Mouse (Mus musculus) right cerebral cortex, postnatal 25 days (tissue): ENCODE measurements around the gene Sphk2.

Experiments
- DNase-seq: peaks from one replicate; pipeline ENCODE4 v3.0.0; 2022

Gene Sphk2

DNA sequence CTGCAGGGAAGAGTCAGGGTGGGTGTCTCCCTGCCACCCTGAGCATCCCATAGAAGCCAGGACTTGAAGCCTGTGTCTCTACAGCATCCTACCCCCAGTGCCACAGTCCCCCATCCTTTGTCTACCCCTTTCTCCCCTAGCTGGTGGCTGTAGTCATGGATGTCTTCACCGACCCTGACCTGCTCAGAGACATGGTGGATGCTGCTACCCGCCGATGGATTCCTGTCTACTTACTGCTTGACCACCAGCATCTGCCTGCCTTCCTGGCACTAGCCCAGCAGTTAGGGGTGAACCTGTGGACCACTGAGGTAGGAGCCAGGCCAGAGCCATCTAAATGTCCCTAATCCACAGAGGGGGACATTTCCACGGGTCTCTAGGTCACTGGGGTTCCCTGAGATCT is 5.5 kb upstream of the Sphk2 start:
- no peak for DNase-seq

DNA sequence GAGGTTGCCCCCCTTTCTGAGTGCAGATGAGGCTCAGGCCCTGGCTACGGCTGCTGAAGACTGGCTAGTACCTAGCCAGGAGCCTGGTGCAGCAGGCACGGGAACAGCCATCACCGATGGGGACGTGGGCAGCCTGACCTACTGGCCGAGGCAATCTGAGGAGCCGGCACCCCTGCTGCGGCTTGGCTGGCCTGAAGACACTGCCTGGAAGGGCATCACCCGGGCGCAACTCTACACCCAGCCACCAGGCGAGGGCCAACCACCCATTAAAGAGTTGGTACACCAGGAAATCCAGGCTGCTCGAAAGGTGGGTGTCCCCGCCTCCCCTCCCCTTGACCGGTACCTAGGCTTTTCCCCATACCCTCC is 4.5 kb upstream of the Sphk2 start:
- no peak for DNase-seq

DNA sequence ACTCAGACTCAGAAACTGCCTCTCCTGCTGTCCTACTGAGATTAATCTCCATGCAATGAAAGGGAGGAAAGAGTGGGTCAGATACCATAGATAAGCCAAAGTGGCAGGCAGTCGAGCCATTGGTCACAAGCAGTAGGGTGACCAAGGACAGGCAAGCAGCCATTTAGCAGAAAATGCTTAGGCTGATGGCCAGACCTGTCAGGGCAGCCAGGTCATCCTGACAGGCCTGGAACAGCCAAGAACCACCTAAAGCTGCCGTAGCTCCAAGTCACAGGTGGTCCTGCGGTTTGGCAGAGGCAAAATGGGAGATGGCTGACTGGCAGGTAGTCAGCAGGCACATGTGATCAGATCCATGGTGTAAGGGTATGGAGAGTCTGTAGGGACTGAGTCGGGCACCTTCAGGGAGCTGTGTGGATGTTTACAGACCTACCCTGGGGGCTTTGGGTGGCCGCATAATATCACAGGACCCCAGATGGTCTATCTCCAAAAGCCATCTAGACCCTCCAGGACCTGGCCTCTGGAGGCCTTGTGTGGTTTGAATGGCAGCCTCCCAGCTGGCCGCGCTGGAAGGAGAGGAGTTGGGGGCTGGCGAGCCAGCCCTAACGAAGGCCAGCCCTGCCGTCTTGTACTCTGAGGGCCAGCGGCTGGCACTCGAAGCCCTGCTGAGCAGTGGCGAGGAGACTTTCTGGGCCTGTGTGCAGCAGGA is 4.0 kb upstream of the Sphk2 start:
- no peak for DNase-seq

DNA sequence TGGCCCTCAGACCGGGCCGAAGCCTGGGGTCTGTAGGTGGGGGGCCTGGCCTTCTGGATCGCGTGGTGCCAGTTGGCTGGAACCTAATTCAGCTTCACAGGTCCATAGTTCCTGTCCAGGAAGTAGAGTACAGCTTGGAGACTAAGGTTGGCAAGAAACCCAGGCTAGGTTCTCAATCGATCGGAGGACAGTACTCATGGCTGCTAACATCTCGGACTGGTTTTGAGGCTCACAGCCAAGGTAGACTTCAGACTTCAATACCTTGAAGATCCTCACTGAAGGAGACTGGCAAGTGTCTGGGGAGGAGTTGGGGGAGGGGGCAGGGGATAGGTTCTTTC is 3.4 kb upstream of the Sphk2 start:
- DNase-seq, result no peak

DNA sequence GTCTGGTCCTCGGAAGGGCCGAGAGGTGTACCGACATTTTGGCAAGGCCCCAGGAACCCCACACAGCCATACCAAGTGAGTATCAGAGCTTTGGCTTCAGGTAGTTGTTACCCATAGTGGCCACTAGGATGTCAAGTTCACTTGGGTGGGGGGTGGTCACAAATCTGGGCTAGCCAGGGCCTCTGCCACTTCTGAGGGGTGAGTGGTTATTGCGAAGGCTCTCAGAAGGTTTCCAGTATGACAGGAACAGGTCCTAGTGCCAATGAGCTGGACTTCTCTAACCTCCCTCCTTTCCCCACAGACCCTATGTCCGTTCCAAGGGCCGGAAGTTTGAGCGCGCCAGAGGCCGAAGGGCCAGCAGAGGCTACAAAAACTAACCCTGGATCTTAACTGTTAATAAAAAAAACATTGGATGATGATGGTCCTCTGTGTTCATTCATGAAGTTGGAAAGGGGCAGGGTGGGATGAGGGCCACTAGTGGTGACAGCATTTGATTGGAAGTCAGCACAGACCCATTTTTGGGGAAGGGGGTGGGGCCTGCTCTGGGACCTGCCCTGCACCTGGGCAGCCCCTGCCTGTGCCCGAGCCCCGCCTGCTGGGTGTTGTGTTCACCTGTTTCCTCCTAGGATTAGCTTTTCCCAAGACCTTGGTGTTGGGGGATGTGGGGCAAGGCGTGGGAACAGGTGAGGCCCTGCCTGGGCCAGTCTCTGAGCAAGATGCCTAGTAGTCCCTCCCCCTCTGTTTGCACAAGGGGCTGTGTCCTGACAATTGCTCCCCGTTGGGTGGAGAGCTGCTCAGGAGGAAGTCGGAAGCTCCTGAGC is 2.8 kb upstream of the Sphk2 start, which contains the start of gene Fam83e:
Gene Fam83e (plus strand): TSS at position 800 of the 821 bp plus-strand sequence.
- no peak for DNase-seq

DNA sequence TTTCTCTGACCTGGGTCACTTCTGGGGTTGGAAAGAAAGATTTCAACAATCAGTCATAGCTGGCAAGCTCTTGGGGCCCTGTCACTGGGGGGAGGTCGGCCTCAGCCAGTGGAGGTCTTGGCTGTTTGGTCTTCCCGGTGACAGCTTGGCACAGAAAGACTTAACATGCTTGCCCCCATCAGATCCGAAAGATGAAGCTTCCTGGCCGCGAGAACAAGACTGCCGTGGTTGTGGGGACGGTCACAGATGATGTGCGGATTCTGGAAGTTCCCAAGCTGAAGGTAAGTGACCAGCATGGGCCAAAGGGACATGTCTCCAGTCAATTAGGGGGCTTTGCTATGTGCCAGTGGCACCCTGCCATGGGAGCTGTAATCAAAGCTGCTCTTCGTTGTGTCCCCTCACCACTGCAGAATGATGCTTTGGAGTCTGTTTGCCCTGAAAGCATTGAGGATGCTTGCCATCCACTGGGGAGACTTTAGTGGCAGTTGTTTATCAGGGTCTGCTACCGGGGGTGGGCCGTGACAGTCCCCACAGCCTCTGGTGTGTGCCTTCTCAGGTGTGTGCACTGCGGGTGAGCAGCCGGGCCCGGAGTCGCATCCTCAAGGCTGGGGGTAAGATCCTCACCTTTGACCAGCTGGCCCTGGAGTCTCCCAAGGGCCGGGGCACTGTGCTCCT is 2.1 kb upstream of the Sphk2 start:
- DNase-seq, result no peak

DNA sequence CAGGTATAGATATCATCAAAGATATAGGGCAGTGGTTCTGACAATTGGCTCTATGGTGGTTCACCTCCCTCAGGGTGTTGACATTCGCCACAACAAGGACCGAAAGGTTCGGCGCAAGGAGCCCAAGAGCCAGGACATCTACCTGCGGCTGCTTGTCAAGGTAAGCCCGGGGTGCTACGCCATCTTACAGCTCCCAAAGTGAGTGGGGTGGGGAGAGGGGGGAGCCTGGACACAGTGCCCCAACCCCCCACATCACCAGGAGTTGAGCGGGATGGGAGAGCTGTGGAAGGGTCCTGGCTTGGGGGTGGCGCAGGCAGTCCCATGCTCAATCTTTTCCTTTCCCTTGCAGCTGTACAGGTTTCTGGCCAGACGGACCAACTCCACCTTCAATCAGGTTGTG is 1.4 kb upstream of the Sphk2 start:
- DNase-seq, result no peak

DNA sequence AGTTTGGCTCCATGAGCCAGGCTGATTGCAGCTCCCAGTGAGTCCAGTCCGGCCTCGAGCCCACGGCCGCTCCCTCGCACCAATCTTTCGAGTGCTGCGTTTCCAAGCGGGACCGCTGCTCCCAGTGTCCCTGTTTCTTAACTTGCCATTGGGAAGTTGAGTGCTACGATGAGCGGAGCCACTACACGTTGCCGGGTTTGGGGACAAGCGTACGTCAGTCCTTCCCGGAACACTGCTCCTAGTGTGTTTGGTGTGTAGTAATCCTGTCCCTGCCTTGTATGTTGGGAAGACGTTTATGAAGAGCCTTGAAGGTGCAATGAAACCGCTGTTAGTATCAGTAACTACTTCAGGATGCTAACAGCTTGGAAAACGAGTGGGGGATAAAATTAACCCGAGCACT is 529 bp upstream of the Sphk2 start:
- DNase-seq, result no peak

DNA sequence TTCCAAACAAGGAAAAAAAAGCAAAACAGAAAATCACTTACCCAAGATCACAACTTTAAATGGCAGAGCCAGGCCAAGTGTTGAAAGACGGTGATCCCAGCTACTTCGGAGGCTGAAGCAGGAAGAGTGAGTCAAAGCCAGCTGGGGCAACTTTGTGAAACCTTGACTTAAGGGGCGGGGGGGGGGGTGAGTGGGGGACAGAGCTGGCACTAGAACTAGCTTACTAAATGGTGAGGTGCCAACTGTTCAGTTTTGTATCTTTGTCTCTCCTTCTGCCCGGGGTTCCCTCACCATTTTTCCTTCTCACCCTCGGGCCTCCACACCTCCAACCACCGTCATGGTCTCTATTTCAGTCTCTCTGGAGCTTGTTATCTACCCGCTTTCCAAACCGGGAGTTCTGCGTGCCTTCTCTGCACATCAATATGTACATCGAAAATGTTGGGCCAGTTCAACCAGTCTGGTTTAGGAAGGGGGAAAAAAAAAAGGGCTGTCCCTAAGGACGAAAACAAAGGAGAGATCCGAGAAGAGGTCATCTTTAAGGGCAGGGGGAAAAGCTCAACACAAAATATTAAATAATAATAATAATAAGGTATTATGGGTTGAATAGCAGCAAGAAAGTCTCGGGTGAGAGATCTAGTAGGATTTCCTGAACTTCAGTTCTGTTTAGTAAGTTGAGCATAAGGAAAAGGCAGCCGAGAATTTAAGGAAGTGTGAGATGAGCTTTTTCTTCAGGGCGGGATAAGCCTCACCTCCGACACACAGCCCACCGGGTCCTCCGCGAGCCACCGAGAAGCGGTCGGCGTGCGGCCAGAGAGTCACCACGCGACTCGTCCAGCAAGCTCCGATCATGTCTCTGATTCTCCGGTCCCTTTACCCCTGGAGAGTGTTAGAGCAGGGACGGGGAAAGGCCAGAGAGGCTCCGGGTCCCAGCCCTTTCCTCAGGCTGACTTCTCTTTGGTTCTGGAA is 567 bp downstream of the Sphk2 start:
- no peak for DNase-seq

DNA sequence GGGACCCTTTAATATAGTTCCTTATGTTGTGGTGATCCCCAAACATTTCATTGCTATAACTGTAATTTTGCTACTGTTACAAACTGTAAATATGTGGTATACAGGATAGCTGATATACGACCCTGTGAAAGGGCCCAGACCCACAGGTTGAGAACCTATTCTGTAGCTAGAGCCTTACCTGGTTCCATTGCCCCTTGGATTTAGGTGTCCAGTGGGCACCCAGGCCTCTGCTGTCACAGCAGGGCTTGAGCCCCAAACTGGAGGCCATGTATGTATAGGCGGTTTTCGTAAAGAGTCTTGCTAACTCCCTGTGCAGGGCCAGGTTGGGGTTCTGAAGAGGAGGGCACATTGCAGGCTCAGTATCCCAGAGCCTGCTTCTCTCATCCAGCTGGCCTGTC is 1.3 kb downstream of the Sphk2 start:
- DNase-seq, result no peak

DNA sequence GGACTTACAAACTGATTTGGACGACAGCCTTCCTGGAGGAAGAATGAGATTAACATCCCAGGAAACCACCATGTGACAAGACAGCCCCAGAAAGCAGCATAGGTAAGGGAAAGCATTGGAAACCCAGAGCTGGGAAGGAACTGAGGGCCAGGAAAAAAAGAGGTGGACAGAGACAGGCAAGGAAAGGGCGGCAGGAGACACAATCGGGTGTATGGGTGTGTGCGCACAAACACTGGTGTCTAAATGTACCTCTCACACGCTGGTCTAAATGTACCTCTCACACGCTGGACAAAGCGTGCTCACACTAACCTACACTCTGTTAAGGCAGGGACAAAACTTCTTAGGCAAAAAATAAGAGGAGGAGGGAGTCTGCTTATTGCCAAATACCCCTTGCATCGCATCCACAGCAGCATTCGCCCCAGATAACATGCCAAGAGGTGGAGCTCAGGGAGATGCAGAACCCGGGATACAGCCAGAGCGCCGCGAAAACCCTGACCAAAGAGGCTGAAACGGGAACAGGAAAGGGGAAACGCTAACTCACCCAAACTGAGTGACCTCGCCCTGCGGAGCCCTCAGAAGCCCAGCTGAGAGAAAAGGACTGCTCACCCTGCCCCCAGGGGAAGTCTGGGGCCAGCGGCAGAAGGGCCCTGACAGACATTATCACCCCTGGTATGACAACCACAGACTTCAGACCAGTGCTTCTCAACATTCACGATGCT is 1.9 kb downstream of the Sphk2 start:
- DNase-seq, result no peak

DNA sequence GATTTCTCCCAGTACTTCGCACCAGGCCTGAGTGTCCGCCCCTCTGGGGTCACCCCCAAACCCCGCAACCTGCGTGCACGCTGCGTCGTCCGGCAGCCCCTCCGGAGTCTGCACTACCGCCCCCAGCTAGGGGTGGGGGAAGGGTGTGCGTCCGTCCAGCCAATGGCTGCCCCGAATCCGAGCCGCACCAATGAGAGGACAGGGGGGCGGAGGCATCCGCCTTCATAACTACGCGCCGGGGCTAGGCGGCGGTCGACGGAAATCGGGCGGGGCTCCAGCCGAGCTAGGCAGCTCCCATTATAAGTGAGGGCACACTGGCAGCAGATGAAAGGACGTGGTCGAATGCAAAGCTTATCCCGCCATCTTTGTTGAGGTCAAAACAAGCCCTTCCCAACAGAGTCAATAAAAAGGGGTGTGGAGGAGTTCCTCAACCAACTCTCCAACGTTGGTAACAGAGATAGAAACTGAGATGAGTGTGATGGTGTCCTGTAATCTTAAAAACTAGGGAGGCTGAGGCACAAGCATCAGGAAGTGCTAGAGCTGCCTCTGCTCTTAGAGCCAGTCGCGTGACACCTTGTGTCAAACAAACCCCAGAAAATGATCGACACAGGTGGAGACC is 2.6 kb downstream of the Sphk2 start, which contains the start of gene Rpl18:
Gene Rpl18 (plus strand): TSS at position 368 of the 619 bp plus-strand sequence.
- DNase-seq, result peak; percentile 99

DNA sequence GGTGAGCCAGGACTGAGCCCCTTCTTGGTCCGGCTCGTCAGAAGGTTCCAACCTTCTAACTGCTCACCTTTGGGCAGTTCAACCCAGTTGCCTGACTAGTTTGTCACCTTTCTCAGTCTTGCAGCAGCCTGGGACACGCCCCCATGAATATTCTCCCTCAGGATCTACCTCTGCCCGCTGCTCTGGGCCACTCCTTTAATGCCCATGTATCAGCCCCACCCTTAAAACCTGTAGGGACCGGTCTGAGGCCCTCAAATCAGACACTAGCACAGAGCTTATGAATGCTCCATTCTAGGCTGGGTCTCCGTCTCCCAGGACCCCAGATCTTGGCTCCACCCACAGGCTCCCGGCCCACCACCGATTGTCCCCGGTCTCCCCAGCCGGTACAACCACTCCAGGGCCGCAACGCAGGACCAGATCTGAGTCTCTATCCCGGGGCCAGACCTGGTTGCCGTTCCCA is 3.1 kb downstream of the Sphk2 start:
- no peak for DNase-seq

DNA sequence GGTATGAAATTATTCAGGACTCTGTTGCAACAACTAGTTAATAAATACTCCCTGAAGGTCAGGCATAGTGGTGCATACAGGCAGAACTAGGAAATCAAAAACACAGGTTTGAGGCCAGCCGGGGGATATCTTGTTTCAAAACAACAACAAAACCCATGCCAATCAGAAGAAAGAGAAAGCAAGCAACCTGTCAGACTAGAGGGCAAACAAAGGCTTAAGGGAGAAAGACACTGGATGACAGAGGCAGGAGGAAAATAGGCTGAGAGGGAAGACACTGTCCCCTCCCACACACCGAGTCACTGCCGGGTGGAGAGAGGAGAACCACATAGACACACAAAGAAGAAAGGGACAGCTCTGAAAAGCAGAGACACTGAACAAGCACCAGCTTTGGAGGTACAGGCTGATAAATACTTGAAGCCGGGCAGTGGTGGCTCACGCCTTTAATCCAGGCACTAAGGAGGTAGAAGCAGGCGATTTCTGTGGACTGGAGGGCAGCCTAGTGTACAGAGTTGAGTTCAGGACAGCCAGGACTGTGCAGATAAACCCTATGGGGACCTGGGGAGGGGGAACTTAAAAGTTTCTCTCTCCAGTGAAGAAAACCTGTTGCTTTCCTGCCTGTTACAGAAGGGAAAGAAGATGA is 3.8 kb downstream of the Sphk2 start:
- DNase-seq, result no peak

DNA sequence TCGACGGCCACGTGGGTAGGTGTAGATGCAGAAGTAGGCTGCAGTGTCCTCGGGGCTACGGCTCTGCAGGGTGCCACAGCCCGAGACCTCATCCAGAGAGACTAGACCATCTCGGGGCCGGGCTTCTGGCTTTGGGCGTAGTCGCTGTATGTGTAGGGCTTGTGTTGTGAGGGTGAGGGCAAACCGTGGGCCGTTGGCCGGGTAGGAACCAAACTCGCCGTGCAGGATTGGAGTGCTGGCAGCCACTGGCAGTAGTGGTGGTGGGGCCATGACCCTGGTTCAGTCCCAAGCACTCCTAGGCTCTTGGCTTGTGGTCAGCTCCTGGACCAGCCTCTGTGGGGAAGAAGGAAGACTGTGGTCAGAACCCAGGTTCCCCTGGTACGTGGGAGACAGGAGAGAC is 4.4 kb downstream of the Sphk2 start:
- DNase-seq, result no peak

DNA sequence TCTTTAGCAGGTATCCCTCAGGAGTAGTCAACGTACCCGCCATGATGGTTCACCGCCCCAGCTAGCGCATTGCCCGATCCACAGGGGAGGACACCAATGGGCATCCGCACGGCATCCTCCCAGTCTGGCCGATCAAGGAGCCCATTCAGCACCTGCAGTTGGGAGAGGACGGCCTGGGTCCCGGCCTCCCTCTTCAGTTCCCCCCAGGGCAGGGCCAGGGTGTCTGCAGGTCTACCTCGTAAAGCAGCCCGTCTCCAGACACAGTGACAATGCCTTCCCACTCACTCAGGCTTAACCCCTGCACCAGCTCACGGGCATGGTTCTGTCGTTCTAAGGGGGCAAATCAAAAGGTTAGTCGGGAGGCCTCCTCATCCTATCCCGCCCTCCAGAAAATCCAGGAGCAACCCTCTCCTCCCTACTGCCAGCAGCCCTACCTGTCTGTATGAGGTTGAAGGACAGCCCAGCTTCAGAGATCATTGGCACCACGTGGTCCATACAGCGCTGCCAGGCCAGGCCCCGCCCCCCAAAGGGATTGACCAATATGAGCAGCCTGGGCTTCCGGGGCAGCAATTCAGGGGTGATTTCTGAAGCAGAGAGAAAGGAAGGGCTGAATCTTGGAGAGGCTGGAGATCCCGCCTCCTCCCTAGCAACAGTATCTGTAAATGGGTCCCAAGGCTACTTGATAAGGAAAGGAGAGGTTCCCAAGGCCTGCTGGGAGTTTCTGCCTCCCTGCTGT is 5.6 kb downstream of the Sphk2 start:
- no peak for DNase-seq

DNA sequence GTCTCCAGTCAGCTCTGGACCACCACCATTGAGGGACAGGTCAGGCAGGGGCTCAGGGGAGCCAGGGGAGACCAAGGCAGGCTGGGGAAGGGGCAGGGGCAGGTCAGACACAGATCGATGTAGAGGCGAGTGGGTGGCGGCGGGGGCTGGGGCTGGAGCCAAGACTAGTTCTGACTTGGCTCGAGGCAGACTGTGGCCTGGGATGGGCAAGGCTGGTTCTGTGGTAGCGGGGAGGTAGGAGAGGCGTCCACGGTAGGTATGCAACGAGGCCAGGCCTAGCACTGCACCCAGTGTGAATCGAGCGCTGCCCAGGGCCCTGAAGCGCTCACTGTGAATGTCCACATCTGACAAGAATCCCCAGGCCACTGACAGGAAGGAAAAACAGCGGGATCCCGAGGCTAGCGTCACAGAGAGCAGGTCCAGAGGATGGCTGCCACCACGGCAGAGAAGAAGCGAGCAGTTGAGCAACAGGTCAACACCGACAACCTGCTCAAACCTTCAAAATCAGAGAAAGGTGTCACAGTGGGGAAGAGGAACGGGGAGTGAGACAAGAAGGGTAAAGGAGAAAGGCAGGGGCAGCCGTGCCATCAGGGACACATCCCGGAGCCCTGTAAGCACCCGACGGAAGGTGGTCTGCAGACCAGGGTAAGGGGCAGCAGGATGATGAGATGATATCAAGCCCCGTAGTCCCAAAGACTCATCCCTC is 6.3 kb downstream of the Sphk2 start:
- no peak for DNase-seq

DNA sequence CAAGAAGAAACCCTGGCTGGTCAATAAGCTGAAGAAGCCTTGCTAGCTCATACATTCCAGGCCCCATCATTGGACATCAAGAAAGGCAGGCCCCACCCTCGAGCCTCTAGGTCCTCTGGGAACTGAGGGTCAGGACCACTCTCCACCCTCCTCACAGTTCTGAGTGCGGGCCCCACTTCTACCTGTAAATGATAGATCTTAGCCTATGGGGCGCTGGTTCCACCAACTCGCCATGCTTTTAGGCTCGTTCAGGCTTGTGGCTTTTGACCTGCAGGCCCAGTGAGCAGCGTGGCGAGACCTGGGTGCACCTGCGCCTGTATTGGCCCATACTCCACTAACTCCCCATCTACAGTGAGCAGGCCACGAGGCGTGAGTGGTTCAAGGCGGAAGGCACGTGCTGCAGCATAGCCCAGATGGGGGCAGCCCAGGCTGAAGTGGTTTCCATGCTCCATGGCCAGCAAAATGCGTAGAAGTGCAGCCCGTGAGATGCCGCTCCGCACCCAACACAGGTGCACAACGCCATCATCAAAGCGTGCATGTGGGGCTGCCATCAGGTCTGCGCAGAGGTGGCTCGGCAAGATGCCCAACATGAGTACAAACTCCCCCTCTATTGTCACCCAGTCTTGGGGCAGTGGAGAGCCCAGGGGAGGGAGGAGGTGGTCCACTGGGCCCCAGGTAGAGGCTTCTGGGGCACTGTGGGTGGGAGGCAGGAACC is 7.2 kb downstream of the Sphk2 start:
- DNase-seq, result no peak
